Mouse (Mus musculus) neural tube, embryonic 15.5 days (tissue): Measurements from ENCODE around the gene Blmh. TPM values are rescaled to one million over a fixed set of nuclear protein-coding genes. Genes with fewer than 3 reads are reported as not detected.

Experiments used
- ATAC-seq: fragments of 200-750 bp; cut with Nextera tagmentation; 2 replicates; pipeline ENCODE4 v1.8.0; 2017; ENCODE audit warnings: mild to moderate bottlenecking, moderate TSS enrichment, moderate library complexity; ENCODE audit not compliant: low FRiP score
- H3K27ac ChIP-seq: fragments of 300-500 bp; sonication (generic); replicated peaks from 2 replicates; pipeline ENCODE4 v1.5.1; 2015; ENCODE audit warnings: mild to moderate bottlenecking, inconsistent platforms
- H3K27me3 ChIP-seq: fragments of 300-500 bp; sonication (generic); replicated peaks from 2 replicates; pipeline ENCODE4 v1.6.1; 2015; ENCODE audit warnings: inconsistent platforms
- H3K36me3 ChIP-seq: fragments of 300-500 bp; sonication (generic); 2 replicates; pipeline ENCODE4 v1.6.1; 2015; ENCODE audit warnings: inconsistent platforms
- H3K4me1 ChIP-seq: fragments of 300-500 bp; sonication (generic); 2 replicates; pipeline ENCODE4 v1.6.1; 2015; ENCODE audit warnings: inconsistent platforms
- H3K4me2 ChIP-seq: fragments of 300-500 bp; sonication (generic); 2 replicates; pipeline ENCODE4 v1.6.1; 2015; ENCODE audit warnings: inconsistent platforms, mild to moderate bottlenecking, moderate library complexity
- H3K4me3 ChIP-seq: fragments of 300-500 bp; sonication (generic); replicated peaks from 2 replicates; pipeline ENCODE4 v1.5.1; 2015; ENCODE audit warnings: mild to moderate bottlenecking, inconsistent platforms
- H3K9ac ChIP-seq: fragments of 300-500 bp; sonication (generic); replicated peaks from 2 replicates; pipeline ENCODE4 v1.6.1; 2015; ENCODE audit warnings: mild to moderate bottlenecking, inconsistent platforms
- H3K9me3 ChIP-seq: fragments of 300-500 bp; sonication (generic); replicated peaks from 2 replicates; pipeline ENCODE4 v1.6.1; 2016; ENCODE audit warnings: inconsistent platforms
- WGBS: fragments of 180-500 bp; shearing (Covaris S2); methylation state at CpG from one replicate; pipeline ENCODE4 v1.1.7; 2015; ENCODE audit warnings: mixed read lengths; 5-methylcytosine and 5-hydroxymethylcytosine counted together
- polyA plus RNA-seq: library from polyadenylated mRNA; unstranded; fragments of >200 nt; fragmentation: Nextera tagmentation; extraction: Ambion mirVana; gene quantifications from 2 replicates; pipeline ENCODE4 v1.2.1, GENCODE M21; 2015

The Blmh gene
- polyA plus RNA-seq, 1 experiment from 2014 or later: 133 TPM

DNA sequence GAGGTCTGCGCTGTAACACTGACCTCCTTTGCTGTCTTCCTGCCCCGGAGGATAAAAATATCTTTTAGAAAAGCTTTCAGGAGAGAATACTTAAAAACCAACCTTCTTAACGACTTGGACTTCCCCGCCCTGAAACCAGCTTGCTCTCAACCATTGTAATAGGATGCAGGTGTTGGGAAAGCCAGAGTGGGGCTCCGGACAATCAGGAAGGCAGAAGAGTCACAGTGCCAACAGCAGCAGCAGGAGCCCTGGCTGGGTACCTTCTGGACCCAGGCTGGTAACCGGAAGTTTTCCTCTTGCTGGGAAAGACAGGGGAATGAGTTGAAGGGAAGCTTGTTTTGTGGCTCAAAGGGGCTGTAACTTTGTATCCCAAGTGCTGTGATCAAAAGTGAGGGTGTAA, 82.0 kb downstream of the Blmh start:
- no peak overlapping the region for H3K4me3 ChIP-seq
- H3K4me1 ChIP-seq: no peaks in the 10 kb centered on the region
- H3K27me3 ChIP-seq: peaks cover 2% of the 10 kb centered on the region; the same call in 1 of the 2 replicates
- no peak overlapping the region for H3K27ac ChIP-seq
- no peak overlapping the region for H3K4me2 ChIP-seq
- ATAC-seq: no peak
- no peaks in the 10 kb centered on the region for H3K36me3 ChIP-seq
- no peak overlapping the region for H3K9ac ChIP-seq
- no peaks in the 10 kb centered on the region for H3K9me3 ChIP-seq
- WGBS: 53% methylated on average over 6 of the region's 6 CpGs

DNA sequence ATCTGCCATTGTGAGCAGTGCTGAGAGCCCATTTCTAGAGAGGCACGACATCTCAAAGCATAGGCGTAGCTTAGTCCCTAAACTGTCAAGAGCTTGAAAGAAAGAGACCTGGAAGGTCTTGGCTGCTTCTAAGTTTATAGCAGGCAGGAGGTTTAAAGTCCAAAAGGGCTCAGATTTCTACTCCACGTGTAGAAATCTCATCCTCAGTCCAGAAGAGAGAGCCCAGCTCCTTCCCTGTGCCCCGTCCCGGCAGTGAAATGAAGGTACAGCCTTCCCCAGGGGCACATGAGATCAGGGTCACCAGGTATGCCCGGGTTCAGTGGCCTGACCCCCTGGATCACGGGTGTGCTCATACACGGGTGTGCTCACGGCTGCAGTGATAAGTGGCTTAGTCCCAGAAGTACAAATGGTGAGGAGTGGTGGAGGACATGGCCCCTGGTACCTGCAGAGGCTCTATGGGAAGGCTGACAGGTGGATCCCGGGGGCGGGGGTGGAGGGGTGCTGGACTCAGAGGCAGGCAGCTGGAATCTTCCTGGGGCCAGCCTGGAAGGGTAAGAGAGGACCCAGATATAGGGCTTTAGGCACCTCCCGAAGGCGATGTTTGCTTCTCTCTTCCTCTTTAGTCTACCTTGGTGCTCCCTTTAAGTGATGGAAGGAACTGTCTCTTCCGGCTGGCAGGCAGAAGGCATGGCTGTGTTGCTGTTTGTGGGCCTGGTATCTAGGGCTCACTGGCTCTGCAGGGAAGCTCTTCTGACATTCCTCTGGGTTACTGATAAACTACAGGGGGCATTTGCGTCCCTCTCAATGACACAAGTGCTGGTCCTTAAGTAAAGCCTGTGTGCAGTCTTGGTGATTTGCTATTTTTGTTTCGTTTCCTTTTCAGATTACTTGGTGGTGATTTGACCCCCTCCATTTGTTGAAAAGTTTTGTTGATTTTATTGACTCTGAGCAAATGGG, 84.7 kb downstream of the Blmh start:
- WGBS: 80% methylated on average over 16 of the region's 16 CpGs
- no peak overlapping the region for H3K27ac ChIP-seq

DNA sequence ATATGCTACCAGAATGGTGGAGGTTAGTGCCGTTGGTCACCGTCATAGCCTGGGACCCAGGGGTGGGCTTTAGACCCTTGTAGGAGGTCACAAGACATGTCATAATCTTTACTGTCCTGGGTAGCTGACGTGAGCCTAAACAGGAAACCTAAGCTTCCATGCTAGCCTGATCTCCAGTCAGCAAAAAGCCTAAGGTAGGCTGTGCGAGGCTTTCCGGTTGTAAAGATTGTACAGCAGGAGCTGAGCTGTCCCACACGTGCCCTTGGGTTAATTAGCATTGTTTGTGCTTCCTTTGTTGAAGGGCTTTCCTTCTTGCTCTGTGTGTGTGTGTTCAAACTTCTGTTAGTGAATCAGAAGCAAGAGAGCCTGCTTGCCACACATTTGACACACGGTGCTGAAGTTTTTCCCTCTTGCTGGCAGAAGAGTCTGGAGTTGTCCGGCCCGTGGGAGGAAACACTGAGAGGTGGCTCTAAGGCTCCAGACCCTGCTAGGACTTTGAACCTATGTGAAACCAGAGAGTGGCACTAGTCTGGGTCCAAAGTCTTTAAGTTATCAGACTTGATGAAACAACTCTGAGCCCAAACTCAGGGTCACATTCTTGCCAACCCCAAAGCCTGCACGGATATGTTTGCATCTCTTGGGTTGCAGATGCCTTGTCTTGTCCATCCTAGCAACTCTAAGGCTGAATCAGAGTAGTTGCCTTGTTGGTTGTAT, 86.3 kb downstream of the Blmh start:
- no peak for ATAC-seq
- no peaks in the 10 kb centered on the region for H3K9me3 ChIP-seq
- no peak overlapping the region for H3K27ac ChIP-seq
- no peak overlapping the region for H3K4me3 ChIP-seq
- WGBS: 78% methylated on average over 10 of the region's 10 CpGs
- no peaks in the 10 kb centered on the region for H3K36me3 ChIP-seq
- no peaks in the 10 kb centered on the region for H3K4me1 ChIP-seq
- no peaks in the 10 kb centered on the region for H3K27me3 ChIP-seq
- no peak overlapping the region for H3K9ac ChIP-seq
- no peak overlapping the region for H3K4me2 ChIP-seq

More for the DNA sequence above, 84.7 kb downstream of the Blmh start:
- Histone ChIP-seq H3K27me3 (no peaks in the 10 kb centered on the region), H3K9ac (no peak overlapping the region), H3K4me1 (no peaks in the 10 kb centered on the region), H3K4me2 (no peak overlapping the region), H3K4me3 (no peak overlapping the region), H3K36me3 (no peaks in the 10 kb centered on the region), H3K9me3 (no peaks in the 10 kb centered on the region)
- ATAC-seq: no peak

DNA sequence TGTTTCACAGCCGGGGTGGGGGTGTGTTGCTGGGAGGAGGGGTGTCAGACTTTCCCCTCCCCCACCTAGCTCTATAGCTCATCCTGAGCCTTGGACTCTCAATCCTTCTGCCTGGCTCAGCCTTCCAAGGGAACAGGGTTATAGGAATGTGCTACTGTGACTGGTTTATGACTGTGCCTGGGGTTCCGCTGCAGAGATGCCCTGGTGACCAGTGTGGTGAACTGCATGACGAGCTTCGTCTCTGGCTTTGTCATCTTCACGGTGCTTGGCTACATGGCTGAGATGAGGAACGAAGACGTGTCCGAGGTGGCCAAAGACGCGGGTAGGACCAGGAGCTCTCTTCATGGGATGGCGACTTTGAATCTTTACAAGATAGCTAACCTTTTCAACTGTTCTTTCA, 93.4 kb downstream of the Blmh start:
- no peaks in the 10 kb centered on the region for H3K9me3 ChIP-seq
- no peak overlapping the region for H3K27ac ChIP-seq
- no peak overlapping the region for H3K4me2 ChIP-seq
- ATAC-seq: no peak
- H3K9ac ChIP-seq: no peak overlapping the region
- H3K4me1 ChIP-seq: no peaks in the 10 kb centered on the region
- no peak overlapping the region for H3K4me3 ChIP-seq
- WGBS: 45% methylated on average over 11 of the region's 11 CpGs
- no peaks in the 10 kb centered on the region for H3K36me3 ChIP-seq
- no peaks in the 10 kb centered on the region for H3K27me3 ChIP-seq

DNA sequence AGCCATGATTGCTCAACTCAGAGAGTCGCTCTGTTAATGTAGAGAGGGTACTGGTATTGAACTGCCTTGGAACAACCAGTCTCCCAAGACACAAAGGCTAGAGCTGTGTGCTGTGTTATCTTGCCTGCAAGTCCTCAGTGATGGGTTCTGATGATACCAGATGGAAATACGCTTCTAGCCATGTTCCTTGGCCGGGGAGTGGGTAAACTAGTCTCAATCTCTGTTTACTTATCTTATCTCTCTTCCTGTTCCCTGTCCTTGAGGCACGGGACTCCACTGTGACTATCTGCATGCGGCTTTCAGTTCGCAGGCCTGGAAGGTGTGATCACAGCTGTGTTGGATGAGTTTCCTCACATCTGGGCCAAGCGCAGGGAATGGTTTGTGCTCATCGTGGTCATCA, 94.9 kb downstream of the Blmh start:
- Histone ChIP-seq H3K9ac (no peak overlapping the region), H3K36me3 (no peaks in the 10 kb centered on the region), H3K27me3 (no peaks in the 10 kb centered on the region), H3K27ac (no peak overlapping the region), H3K4me3 (no peak overlapping the region), H3K4me1 (no peaks in the 10 kb centered on the region), H3K4me2 (no peak overlapping the region), H3K9me3 (no peaks in the 10 kb centered on the region)
- no peak for ATAC-seq
- 86% methylated on average over 8 of the region's 8 CpGs for WGBS

DNA sequence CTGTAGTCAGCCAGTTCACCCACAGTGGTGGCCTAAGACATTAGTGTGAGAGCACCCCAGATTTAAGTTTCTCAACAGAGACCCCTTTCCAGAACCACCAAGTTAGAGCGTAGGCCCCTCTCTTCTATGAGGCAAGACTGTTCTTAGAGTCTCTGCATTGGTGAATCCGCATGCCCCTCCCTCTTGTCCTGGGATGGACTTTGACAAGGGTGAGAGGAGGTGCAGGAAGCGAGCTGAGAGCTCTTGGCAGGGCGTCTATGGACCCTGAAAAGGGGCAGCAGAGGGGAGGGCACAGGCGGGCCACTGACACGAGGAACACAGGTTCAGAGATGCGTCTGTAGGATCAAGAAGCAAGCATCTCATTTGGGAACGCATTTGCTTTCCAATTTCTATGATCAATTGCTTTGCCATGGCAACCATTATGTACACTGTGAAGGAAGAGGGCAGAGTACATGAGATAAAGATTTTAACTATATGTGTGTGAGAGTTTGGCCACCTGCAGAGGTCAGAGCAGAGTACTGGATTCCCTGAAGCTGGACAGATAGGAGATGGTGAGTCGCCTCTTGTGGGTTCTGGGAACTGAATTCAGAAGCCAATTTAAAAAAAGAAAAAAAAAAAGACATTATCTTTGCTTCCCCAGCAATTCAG, 97.3 kb downstream of the Blmh start:
- Histone ChIP-seq H3K4me1 (no peaks in the 10 kb centered on the region), H3K27ac (no peak overlapping the region), H3K27me3 (no peaks in the 10 kb centered on the region), H3K36me3 (no peaks in the 10 kb centered on the region), H3K9me3 (no peaks in the 10 kb centered on the region), H3K9ac (no peak overlapping the region), H3K4me3 (no peak overlapping the region), H3K4me2 (no peak overlapping the region)
- ATAC-seq: no peak
- WGBS: 75% methylated on average over 9 of the region's 9 CpGs

DNA sequence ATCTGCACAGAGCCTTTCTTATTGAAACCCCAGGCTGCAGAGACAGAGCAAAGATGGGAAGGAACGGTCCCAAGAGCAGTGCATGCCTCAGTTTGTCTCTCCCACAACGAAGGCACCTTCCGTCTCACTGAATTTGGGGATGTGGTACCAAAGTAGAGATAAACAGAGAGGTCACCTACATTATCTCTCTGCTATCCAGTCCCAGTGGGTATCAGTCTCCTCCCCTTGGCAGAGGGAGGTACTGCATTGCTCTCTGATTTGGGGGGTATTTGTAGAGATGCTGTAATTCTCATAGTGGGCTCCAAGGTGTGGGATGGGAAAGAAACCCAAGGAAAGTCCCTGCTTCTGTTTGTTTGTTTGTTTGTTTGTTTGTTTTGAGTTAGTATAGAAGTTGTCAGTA, 102.0 kb downstream of the Blmh start:
- no peaks in the 10 kb centered on the region for H3K9me3 ChIP-seq
- no peak for ATAC-seq

DNA sequence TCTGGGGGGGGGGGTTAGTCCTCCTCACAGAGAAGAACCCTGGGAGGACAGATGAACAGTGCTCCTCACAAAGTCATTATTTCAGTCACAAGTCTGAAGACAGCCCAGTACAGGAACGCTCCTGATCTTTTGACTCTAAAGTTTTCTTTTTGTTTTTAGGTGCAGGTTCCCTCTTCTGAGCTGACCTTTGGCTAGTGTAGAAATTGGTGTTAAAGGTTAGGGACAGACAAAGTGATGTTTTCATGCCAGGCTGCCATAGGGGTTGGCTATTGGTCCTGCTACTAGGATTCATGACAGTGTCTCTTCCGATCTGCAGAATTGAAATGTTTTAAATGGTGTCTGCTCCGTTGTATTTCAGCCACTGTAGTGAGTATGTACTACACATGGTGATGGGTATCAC, 103.5 kb downstream of the Blmh start:
- WGBS: 92% methylated on average over 3 of the region's 3 CpGs
- H3K27ac ChIP-seq: no peak overlapping the region
- no peak overlapping the region for H3K9ac ChIP-seq
- H3K9me3 ChIP-seq: no peaks in the 10 kb centered on the region
- no peak overlapping the region for H3K4me3 ChIP-seq
- ATAC-seq: no peak
- no peaks in the 10 kb centered on the region for H3K27me3 ChIP-seq
- H3K4me1 ChIP-seq: no peaks in the 10 kb centered on the region
- no peak overlapping the region for H3K4me2 ChIP-seq
- no peaks in the 10 kb centered on the region for H3K36me3 ChIP-seq

More for the DNA sequence above, 102.0 kb downstream of the Blmh start:
- no peak overlapping the region for H3K4me3 ChIP-seq
- 80% methylated on average over 3 of the region's 3 CpGs for WGBS
- no peaks in the 10 kb centered on the region for H3K36me3 ChIP-seq
- H3K27ac ChIP-seq: no peak overlapping the region
- H3K27me3 ChIP-seq: no peaks in the 10 kb centered on the region
- H3K4me2 ChIP-seq: no peak overlapping the region
- no peaks in the 10 kb centered on the region for H3K4me1 ChIP-seq
- H3K9ac ChIP-seq: no peak overlapping the region

DNA sequence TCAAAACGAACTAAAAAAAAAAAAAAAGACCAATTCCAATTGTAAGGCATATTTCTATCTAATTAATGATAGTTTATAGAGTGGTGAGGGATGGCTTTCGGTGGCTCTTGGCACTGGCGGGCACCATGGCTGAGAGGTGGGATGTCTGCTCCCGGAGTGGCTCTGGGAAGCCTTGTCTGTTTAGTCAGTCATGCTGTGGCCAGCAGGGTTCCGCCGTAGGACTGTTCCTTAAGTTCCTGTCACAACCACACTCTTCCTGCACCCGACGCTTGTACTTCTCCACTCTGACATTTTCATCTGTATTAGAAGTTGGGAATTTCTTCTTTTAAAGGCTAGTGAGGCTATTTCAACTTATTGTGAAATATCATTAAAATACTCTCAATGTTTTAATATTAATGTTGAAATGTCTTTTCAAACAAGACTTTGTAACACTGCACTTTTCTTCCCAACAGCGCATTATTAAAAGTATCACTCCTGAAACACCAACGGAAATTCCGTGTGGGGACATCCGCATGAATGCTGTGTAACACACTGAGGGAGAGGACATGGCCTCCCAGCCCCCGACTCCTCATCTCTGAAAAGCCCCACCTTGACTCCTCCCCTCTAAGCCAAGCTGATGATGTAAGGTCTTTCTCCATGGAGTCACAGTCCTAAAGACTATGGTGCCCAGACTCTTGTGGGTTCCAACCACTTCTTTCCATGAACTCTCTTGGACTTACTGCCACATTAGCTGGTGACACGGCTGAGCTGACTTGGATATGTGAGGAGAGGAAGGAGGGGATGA, 106.7 kb downstream of the Blmh start:
- Histone ChIP-seq H3K27ac (no peak overlapping the region), H3K27me3 (no peaks in the 10 kb centered on the region), H3K36me3 (no peaks in the 10 kb centered on the region), H3K4me3 (no peak overlapping the region), H3K9ac (no peak overlapping the region), H3K9me3 (no peaks in the 10 kb centered on the region), H3K4me1 (no peaks in the 10 kb centered on the region), H3K4me2 (no peak overlapping the region)
- 80% methylated on average over 14 of the region's 14 CpGs for WGBS
- ATAC-seq: no peak
